Mouse (Mus musculus) cerebellum, adult 8-10 months (tissue): ENCODE data around the gene Olfr30.
"Not testable (repeated sequence)": the region's sequence is repeated elsewhere in the genome, so short reads cannot be mapped to it uniquely, and the experiment has no call there.

Experiments
- DNase-seq: peaks from one replicate; pipeline ENCODE4 v3.0.0; 2022

Gene Olfr30

GRCm38 (mm10) chr11:58462170-58462569, at the start of gene Olfr30:
Gene Olfr30, minus strand, starts transcription at chr11:58462270.
- no peak for DNase-seq

- not testable (repeated sequence) for DNase-seq
Measured at GRCm38 (mm10) chr11:58509058-58509457, 47.0 kb upstream of the Olfr30 start.

GRCm38 (mm10) chr11:58502472-58502871, 40.4 kb upstream of the Olfr30 start, which contains the start of gene Olfr331:
Gene Olfr331, minus strand, starts transcription at chr11:58502572.
- not testable (repeated sequence) for DNase-seq

- no peak for DNase-seq
Measured at GRCm38 (mm10) chr11:58499290-58499689, 37.2 kb upstream of the Olfr30 start.

- no peak for DNase-seq
Measured at GRCm38 (mm10) chr11:58498761-58499160, 36.7 kb upstream of the Olfr30 start.

- no peak for DNase-seq
Measured at GRCm38 (mm10) chr11:58492455-58492854, 30.4 kb upstream of the Olfr30 start, which contains the start of gene Olfr332. Gene Olfr332, minus strand, starts transcription at chr11:58492555.

GRCm38 (mm10) chr11:58453592-58453991, 8.5 kb downstream of the Olfr30 start:
- no peak for DNase-seq

- DNase-seq, result no peak
Measured at GRCm38 (mm10) chr11:58452759-58453158, 9.3 kb downstream of the Olfr30 start, which contains the start of gene Lypd9. Gene Lypd9, minus strand, starts transcription at chr11:58452923.

GRCm38 (mm10) chr11:58437866-58438265, 24.2 kb downstream of the Olfr30 start:
- DNase-seq, result no peak

GRCm38 (mm10) chr11:58432259-58432658, 29.8 kb downstream of the Olfr30 start, which contains the start of gene Gm12253:
Gene Gm12253, plus strand, starts transcription at chr11:58432559.
- DNase-seq, result no peak

- no peak for DNase-seq
Measured at GRCm38 (mm10) chr11:58420815-58421214, 41.3 kb downstream of the Olfr30 start, which contains the start of gene 1810065E05Rik. Gene 1810065E05Rik, plus strand, starts transcription at chr11:58421111.

GRCm38 (mm10) chr11:58418336-58418735, 43.7 kb downstream of the Olfr30 start:
- DNase-seq, result no peak

GRCm38 (mm10) chr11:58408066-58408465, 54.0 kb downstream of the Olfr30 start:
- no peak for DNase-seq
